Mouse (Mus musculus): ENCODE results near the gene Slc22a5.
A peak's percentile ranks its signal among the peaks of the same experiment; 100 is the strongest.

The Slc22a5 gene

GRCm38 (mm10) chr11:53841514-53841913, 49.9 kb downstream of the Slc22a5 start:
- DNase-seq (ENCODE audit: low read depth, low spot score): peak; percentile 44

- no peak for DNase-seq (ENCODE audit: low read depth, low spot score)
Measured at GRCm38 (mm10) chr11:53839663-53840642, 51.5 kb downstream of the Slc22a5 start.

DNA sequence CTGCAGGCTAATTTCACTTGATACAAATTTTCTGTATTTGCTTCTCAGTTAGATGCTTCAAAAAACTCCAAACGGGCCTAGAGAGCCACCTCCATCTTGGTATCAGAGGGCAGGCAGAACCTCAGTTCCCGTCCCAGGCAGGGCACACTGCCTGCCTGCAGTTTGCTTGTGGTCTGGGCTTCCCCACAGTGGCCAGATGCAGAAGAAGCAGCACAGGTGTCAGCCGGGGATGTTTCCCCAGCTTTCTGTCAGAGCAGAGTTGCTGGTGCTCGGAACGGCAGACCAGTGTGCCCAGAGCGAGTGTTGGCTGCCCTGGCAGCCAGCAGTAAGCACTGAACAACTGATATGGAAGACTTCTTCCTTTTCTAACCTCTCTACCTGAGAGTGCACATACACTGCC, 52.3 kb downstream of the Slc22a5 start:
- no peak for DNase-seq (ENCODE audit: low read depth, low spot score)

DNA sequence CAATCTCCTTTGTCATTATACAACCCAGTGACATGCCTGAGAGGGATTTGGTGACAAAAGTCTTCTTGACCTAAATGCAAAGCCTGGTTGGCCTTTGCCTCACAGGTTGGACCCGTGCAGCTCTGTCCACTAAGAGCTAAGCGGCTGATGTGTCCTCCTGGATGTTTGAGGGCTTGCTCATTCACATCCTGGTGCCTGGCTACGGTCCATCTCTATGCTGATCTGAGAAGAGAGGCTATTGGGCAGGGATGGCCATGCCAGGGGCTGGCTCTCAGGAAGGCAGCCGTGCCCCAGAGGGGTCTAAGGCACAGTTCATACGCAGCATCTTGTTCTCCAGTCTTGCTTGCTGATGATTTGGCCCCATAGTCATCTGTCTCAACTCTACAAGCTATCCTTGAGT, 53.7 kb downstream of the Slc22a5 start:
- no peak for DNase-seq (ENCODE audit: low read depth, low spot score)

DNA sequence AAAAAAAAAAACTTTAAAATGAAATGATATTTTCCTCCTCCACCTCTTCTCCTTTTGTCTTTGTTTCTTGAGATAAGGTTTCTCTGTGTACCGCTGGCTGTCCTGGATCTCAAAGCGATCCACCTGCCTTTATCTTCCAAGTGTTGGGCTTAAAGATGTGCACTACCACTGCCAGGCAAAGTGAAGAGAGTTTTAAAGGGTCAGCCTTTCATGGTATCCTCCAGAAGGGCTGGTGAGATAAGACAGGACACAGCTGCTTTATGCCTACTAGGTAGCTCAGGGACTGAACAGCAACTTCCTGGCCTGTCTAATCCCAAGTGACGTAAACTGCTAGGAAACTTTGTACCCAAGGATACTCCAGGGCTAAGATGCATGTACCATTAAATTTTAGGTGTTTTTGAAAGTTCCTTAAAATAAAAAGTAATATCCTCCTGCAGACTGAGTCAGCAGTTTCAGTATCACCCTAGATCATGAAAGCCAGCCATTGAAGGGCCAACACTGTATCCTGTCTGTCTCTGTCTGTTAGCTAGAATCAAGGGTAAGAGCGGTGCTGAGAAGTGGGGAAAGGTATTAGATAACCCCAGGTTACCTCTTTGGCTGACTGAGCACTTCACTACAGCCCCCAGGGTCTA, 56.0 kb downstream of the Slc22a5 start:
- DNase-seq (ENCODE audit: low read depth, low spot score): no peak

DNA sequence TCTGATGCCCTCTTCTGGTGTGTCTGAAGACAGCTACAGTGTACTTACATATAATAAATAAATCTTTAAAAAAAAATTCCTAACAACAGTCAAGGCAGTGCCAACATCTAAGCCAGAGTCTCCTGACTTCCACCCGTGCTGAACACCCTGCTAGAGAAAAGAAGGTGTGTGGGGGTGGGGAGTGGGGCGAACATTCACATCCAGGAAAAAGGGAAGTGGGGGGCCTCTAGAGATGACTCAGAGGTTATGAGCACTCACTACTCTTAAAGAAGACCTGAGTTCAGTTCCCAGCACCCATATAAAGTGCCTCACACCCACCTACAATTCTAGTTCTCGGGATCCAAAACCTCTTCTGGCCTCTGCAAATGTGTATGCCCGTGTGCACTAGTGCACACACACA, 66.1 kb downstream of the Slc22a5 start:
- no peak for DNase-seq (ENCODE audit: low read depth, low spot score)

GRCm38 (mm10) chr11:53821945-53822338, 69.5 kb downstream of the Slc22a5 start:
- no peak for DNase-seq (ENCODE audit: low read depth, low spot score)

DNA sequence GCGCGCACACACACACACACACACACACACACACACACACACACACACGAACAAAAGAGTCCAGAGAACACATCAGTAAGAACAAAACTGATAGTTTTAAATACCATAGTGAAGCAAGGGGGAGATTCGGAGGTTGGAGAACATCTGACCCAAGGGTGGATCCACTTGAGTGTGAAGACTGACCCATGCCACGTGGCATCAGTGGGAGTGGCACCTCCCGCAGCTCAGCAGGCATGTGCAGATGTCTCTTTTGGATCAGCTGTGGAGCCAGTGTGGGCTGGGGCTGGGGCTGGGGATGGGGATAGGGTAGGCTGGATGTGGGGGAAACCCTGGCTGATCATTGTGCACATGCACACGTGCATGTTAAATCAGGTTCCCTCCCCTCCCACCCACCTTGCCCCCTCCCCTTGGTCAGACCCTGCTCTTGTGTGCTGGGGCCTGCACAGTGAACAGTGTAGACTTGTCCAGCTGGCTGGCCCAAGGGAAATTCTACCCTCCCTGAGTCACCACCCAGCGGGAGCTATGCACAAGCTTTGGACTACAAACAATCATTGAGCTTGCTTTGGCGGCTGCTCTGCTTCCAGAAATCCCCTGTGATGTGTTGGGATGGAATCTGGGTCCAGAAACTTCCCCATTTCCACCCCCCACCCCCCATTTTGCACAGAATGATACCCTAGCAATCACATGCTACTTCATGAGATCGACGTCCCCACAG, 70.1 kb downstream of the Slc22a5 start:
- no peak for DNase-seq (ENCODE audit: low read depth, low spot score)

DNA sequence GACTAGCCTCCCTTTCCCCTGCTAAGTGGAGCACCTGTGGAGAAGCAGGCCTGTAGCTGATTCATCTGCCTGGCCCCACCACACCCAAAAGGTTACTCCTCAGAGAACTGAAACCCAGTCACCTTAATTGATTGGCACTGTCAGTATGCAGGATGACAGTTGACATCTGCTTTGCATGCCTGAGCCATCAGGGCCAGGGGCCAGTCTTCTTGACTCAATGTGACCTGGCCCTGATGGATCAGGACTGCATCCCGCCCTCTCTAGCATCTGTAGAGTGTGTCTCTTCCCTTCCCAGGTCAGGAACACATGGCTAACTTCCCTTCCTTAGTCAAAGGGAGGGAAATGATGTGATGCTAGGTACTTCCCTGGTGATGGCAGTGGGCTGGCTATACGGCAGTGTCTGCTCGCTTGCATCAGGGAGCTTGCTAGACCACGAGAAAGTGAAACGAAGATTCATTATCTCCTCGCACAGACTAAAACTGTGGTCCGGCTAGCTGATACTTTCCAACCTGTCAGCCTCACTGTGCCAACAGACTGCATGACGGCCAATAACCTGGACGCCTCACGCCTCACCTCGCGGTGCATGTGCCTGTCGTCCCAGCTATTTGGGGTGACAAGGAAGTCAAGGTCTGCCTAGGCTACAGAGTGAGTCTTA, 70.8 kb downstream of the Slc22a5 start:
- DNase-seq (ENCODE audit: low read depth, low spot score): no peak

GRCm38 (mm10) chr11:53819511-53819910, 71.9 kb downstream of the Slc22a5 start:
- DNase-seq (ENCODE audit: low read depth, low spot score): no peak

DNA sequence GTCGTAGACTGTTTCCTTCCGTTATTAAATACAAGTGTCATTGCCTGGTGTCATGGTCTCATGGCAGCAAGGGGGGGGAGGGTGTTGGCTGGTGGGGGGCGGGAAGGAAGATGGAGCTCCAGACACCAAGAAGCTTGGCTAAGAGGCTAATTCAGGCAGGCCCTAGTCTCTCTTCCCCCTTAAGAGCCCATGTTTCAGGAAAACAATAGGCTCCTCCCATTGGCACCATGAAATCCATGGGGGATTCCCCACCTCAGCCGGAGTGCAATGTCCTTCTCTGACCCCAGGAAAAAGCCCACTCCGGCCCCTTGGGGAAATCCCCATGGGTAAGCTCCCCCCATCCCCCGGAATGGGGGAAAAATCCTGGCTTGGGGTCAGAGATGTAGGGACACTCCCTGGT, 72.7 kb downstream of the Slc22a5 start:
- no peak for DNase-seq (ENCODE audit: low read depth, low spot score)

- no peak for DNase-seq (ENCODE audit: low read depth, low spot score)
Measured at GRCm38 (mm10) chr11:53816841-53817375, 74.6 kb downstream of the Slc22a5 start.

DNA sequence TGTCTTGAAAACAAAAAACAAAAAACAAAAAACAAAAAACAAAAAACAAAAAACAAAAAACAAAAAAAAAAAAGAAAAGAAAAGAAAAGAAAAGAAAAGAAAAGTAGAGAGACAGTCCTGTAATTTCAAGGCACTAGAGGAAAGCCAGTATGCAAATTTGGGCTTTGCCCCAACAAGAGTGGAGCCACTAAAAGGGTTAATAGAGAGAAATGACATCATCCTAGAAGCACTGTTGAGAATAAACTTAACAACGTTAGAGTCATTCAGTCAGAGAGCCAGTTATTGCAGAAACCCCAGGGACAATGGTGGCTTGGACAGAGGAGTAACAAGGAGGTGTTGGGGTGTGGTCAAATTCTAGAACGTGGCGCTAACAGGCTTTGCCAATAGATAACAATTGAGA, 76.7 kb downstream of the Slc22a5 start:
- no peak for DNase-seq (ENCODE audit: low read depth, low spot score)

Data from telencephalon, adult 2 months (tissue).